Mouse (Mus musculus) kidney, adult 8-10 months (tissue): ENCODE results near the gene Zfp992.
"Not testable (repeated sequence)": the region's sequence is repeated elsewhere in the genome, so short reads cannot be mapped to it uniquely, and the experiment has no call there.

Experiments used
- DNase-seq, 2 experiments: peaks; one replicate each; pipeline ENCODE4 v3.0.0; 2022

Gene Zfp992

DNA sequence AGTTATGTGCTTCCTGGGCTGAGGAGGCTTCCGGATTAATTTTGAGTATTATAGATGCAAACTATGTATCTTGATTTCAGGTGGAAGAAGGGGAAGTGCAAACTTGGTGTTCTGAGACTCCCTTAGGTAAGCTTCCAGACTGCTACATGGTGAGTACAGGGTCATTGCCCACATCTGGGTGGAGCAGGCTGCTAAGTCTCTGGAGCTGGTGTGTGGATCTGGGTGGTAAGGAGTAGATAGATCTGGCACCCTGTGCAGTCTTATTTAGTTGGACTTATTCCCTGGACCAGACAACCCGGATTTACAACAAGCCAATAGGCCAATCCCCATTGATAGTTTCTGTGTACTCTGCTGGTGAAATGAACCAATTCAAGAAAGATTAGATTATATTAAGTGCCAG is at the start of gene Zfp992:
TSS of gene Zfp992 (plus strand) at position 74 of the 400 bp plus-strand sequence.
- DNase-seq: not testable (repeated sequence)

DNA sequence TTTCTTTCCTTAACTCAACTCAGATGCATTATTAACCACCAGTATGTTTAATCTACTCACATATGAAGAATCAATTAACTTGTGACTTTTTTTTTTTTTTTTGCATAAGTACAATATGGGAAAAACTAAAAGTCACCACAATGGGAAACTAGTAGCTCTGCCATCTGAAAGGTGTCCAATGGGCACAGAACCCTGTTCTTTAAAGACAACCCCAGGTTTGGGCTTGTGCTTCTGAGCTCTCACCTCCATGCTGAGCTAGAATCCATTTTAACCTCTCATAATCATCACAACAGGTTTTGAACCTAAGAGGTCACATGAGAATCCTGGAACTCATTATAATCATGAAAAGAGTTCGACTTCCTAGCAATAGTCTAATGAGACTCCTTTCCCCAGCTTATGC is 19.4 kb upstream of the Zfp992 start:
- DNase-seq: not testable (repeated sequence)

DNA sequence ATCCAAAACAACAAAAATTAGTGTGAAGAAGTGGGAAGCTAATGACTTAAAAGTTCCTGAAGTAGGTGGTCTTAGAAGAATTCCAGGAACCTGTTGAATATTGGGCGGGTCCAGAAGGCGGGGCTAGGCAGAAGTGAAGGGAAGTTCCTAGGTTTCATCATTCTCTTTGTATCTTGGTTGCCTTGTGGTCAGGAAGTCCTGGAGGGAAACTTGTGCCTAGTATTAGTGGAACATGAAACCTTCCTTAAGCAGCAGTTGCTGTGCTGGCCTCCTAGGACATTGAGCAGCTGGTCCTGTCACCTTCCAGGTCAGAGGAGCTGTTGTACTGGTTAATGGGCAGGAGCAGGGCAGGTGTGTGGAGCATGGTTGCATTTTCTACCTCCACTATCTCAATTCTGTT is 17.9 kb upstream of the Zfp992 start:
- not testable (repeated sequence) for DNase-seq

DNA sequence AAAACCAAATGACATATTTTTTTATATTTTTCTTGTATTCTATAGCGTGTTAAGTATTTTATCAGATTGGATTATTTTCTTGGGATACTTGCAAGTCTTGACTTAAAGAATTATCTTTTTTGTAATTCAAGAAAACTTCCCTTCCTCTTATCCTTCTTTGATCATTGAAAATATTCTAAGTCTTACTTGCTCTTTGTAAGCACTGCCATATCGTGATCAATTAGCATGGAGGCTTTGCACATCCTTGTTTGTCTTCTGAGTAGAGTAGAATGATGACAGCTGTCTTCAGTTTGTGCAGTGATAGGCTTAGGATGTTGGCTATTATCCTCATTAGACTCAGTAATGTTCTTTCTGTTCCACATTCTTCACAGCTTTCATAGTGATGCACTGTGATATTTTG is 13.3 kb upstream of the Zfp992 start:
- not testable (repeated sequence) for DNase-seq

DNA sequence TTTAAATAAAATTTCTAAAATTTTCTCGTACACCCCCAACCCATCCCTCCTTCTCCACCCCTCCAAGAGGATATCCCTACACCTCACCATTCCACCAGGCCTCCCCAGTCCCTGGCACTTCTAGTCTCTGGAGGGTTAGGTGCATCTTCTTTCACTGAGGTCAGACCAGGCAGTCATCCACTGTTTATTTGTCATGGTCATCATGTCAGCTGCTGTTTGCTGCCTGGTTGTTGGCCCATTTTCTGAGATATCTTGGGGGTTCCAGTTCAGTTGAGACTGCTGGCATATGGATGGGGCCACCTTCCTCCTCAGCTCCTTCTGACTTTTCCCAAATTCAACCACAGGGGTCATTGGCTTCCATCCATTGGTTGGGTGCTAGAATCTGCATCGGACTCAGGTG is 11.6 kb upstream of the Zfp992 start:
- DNase-seq: not testable (repeated sequence)

DNA sequence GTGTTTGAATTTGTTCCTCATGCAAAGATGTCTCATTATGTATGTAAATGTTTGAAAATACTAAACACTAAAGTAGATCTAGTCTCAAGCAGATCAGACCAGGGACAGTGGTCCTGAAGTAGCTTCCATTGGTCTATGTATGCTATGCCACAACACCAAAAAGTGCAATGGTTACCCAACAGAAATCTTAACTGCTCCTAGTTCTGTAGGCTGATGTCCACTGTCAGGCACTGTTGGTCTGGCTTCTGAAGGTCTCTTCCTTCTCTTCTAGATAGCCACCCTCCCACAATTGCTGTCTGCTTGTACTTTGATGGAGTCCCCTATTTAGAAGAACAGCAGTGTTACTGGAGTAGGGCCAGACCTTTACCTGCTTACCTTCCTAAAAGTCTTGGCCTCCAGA is 4.5 kb upstream of the Zfp992 start:
- not testable (repeated sequence) for DNase-seq

DNA sequence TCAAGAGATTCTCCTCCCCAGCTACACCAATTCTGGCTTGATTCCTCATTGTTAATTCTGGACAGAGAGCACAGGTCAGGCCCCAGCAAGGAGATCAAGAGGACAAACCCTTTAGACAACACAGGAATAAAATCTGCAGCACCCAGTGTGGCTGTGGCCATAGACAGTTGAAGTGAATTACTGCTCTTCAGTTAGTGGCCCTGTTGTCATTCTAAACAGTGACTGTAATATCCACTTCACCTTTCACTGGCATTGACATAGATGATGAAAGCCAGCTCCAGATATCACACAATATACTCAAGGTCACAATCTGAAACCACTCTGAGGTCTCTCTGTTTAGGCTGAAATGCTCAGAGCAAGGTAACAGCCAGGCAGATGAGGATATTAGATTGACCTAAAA is 3.7 kb upstream of the Zfp992 start:
- DNase-seq: not testable (repeated sequence)

DNA sequence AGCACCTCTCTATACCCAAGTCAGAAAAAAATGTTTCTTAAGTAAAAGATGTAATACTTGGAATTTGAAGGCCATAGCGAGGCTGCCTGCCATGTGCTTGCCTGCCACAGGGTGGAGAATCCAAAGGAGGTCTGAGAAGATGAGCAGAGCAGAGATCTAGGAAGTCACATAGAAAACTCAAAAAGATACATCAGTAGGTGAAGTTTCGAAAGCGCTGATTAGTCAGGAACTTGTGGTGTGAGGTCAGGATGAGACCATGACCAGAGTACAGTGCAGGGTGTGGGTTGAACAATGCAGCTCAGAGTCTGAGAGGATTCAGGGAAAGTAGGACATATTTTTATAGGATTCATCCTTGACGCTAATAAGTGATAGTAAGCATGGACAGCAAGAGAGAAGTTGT is 2.7 kb upstream of the Zfp992 start:
- not testable (repeated sequence) for DNase-seq

DNA sequence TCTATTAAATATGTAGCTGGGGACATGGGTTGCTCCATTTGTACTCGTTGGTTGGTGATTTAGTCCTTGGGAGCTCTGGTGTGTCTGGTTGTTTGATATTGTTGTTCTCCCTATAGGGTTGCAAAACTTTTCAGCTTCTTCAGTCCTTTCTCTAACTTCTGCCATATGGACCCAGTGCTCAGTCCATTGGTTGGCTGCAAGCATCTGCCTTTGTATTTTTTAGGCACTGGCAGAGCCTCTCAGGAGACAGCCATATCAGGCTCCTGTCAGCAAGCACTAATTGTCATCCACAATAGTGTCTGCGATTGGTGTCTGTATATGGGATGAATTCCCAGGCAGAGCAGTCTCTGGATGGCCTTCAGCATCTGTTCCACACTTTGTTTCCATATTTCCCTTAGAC is 1.8 kb upstream of the Zfp992 start:
- DNase-seq: not testable (repeated sequence)

DNA sequence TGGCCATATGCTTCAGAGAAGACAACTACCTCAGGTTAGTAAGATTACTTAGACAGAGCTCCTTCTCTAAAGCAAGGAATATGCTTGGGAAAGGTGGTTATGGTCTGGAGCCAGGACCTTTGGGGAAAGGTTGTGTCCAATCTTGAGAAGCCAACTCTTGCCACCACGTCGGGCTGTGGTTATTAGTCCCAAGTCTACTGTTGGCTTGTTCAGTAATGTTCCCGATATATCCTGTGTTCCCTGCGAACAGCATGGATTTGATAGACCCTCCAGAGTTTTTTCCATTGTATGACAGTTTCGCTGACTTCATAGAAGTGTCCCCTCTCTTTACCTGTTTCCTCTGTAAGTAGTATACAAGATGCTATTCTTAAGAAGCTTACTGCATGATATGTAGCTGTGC is 888 bp downstream of the Zfp992 start:
- DNase-seq: not testable (repeated sequence)

DNA sequence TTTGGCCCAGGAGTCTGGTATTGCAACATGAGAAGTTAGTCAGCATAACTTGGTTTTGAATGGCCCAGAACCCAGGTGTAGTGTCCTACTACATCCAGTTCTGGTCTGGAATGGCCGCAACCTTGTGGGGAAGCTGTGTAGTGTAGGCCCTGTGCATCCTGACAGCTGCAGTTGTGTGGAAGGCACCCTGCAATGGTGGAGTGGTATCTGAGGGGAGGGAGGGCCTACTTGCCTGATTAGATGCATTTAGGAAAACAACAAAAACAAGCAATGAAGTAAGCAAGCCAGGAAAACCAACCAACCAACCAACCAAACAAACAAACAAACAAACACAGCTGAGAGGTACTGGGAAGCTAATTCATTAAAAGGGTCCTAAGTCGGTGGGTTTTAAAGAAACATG is 3.8 kb downstream of the Zfp992 start:
- not testable (repeated sequence) for DNase-seq

DNA sequence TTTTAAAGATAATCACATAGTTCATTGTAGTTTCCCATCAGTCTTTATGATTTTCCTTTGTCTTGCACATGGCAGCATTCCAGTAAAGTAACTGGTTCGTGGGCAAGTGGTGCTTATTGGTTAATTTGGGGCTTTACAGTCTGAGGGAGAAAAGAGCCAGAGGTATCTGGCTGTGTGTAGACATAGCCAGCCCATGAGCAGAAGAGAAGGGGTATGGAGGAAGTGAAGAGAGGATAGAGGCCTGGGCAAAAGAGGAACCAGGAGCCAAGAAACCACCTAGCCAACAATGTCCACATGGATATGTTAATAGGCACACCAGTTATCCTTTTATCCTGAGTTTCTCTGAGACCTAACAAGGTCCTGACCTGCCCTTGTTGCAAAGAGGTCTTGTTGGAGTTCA is 5.3 kb downstream of the Zfp992 start:
- not testable (repeated sequence) for DNase-seq

DNA sequence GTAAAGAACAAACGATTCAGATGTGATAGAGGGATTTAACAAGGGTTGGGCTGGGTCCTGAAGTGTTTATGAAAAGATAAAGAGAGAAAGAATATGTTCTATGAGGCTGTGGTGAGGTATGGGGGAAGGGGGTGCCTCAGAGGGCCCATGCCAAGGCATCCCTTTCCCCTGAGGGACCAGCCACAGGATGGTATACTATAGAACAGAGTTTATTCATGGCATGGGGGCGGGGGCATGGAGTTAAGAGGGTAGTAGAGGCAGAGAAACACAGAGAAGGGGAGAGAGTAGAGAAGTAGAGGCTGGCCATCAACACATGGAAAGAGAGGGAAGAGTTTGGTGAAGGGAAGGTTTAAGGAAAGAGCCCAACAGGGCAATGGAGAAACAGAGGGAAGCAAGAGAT is 6.1 kb downstream of the Zfp992 start:
- DNase-seq: no peak

DNA sequence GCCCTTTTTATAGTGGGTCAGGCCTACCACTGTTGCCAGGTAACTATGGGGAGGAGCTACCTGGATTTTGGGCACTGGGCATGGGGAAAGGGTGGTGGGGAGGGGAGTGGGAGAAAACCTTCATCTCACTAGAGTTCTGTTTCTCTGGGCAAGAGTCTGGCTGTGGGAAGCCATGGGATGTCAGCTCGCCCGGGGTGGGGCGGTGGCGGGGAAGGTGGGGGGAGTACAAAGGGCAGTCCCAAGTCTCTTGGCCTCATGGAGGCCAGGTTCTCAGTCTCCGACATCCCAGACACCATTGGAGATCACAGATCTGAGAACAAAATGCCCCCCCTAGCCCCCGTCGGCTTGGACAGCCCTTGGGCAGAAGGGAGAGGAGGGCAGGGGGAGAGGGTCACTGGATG is 6.5 kb downstream of the Zfp992 start:
- DNase-seq: no peak

DNA sequence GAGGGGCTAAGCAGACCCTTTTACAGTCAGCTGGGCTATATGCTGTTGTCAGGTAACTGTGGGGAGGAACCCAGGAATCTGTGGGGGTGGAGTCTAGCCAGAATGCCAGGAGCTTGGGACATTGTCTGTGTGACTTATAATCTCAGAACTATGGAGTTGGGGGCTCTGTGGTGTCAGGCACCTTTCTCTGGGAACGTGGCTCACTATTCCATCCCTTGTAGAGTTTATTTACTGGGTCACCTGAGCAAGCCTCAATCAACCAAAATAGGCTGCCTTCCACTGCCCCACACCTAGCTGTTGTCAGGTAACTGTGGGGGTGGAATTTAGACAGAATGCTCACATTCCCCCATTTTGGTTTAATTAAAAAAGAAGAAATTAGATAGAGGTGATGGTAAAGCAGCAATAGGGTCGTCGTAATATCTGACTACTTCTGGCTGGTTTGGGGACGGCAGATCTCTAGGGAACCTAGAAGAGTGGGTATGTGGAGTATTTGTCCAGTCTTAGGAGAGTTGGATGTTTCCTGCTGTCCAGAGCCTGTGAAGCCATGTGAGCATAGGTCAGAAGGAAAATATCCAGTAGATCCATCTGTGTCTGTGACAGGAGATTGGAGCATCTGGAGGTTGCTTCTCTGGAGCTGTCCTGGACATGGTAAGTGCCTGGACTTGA is 7.4 kb downstream of the Zfp992 start:
- DNase-seq: no peak

DNA sequence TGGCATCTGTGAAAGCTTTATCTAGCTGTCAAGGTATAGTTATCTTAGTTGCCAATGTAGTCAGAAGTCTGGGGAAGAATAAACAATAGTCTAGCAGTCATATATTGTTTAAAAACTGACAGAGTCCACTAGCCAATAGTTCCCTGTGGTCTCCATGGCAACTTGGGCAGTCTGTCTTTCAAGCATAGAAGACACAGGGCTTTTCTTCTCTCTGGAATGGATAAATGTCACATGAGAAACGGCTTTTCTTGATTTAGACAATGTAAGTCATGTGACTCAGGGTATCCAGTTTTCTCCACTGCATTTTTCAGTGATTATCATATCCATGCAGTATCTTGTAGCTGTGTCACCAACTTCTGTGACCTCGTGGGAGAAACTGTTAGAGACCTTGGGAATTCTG is 8.3 kb downstream of the Zfp992 start:
- DNase-seq: no peak

DNA sequence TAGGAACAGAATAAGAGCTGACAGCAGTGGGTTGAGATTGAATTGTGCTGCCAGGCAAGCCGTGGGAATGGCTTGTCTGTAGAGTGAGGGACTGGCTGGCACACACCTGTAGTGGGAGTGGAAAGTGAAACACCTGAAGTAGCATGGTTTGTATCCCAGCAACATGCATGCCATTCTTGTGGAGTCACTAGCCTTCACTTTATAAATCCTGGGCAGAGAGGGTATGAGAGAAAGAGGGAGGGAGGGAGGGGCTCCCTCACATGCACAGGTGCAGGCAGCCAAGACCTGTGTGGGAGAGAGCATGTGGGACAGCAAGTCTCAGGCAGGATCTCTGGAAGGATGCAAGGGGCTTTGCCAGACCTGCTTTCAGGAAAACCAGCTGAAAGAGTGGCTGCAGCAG is 8.9 kb downstream of the Zfp992 start:
- no peak for DNase-seq

DNA sequence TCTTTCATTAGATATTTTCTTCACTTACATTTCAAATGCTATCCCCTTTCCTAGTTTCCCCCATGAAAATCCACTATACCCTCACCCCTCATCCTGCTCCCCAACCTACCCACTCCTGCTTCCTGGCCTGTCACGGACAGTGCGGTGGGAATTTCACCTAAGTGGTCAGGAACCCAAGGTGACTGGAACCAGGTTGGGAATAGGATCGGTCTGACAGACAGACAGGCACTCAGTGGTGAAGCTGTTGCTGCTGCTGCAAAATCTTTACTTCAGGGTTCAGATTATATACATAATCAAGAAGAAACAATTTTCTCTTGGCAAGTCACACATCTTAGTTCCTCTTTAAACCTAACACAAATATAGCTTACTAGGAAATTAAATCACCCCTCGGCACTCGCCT is 11.0 kb downstream of the Zfp992 start:
- not testable (repeated sequence) for DNase-seq

DNA sequence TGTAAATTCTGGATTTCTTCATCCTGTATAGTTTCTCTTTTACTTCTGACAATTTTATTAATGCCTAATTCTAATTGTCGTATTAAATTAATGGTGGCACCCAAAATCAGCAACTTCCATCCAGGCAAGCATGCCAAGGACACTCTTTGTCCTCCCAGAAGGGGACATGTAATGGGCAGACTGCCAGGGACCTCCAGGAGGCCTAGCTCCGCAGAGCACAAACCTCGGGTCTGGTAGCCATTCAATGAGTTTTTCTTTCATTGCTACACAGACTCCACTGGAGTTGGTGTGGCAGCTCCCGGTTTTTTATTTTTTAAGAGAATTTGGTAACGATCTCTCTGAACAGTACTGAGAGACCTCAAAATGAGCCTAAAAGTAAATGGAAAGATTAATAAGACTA is 11.9 kb downstream of the Zfp992 start:
- not testable (repeated sequence) for DNase-seq

DNA sequence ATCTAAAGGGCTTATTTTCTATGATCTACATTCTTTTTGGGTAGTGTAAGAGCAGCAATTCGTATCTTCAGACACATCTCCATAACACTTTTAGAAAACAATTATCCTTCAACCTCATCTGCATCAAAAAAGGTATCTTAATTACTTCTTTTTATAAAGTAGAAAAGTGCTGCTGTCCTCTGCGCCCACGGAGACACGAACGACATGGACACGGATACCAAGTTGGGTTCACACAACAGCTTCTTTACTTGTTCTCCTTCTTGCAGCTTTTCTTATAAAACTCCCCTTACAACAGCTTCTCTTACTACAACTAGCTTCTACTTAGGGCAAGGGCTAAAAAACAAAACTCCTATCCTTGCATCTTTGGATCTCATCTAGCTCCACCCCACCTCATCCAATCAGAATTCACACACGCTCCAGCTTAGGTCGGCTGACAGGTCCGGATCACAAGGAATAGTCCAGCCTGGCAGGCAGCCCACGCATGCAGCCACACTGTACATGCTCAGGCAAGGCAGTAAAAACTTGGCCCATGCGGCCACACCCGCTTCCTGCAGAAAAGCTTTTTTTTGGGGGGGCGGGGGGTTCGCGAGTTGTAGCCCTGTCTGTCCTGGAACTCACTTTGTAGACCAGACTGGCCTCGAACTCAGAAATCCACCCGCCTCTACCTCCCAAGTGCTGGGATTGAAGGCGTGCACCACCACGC is 15.0 kb downstream of the Zfp992 start:
- DNase-seq: not testable (repeated sequence)

DNA sequence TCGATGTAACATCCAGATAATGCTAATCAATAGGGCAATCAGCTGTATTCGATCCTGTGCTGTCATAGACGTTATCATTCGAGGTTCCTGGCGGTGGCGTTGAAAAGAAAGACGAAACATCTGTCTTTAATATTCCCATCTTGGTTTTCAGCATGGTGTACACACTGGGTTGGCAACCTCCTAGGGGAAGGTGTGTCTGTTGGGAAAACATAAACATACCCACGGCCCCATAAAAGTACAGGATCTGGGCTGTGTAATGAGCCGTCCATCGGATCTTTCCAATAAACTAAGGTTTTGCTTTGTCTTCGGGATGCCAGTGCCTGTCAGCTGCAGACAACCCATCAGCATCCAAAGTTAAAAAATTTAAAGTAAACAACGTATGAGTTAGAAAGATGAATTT is 21.2 kb downstream of the Zfp992 start:
- DNase-seq: not testable (repeated sequence)

DNA sequence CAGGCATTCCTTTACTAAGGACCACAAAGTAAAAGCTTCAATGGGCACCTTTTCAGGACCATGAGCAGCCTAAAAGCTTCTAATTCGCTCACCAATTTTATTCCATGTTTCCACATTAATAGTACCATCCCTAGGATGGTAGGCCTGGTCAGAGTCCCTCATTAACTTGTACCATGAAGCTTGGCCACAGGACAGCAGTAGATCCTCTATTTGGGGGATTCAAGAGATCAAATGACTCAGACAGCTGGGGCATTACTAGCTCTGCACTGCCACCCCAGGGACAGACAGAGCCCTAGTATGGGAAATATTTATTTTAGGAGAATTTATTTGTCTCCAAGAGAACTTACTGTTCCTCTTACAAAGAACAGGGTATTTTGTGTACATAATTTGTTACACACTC is 25.4 kb downstream of the Zfp992 start:
- not testable (repeated sequence) for DNase-seq

DNA sequence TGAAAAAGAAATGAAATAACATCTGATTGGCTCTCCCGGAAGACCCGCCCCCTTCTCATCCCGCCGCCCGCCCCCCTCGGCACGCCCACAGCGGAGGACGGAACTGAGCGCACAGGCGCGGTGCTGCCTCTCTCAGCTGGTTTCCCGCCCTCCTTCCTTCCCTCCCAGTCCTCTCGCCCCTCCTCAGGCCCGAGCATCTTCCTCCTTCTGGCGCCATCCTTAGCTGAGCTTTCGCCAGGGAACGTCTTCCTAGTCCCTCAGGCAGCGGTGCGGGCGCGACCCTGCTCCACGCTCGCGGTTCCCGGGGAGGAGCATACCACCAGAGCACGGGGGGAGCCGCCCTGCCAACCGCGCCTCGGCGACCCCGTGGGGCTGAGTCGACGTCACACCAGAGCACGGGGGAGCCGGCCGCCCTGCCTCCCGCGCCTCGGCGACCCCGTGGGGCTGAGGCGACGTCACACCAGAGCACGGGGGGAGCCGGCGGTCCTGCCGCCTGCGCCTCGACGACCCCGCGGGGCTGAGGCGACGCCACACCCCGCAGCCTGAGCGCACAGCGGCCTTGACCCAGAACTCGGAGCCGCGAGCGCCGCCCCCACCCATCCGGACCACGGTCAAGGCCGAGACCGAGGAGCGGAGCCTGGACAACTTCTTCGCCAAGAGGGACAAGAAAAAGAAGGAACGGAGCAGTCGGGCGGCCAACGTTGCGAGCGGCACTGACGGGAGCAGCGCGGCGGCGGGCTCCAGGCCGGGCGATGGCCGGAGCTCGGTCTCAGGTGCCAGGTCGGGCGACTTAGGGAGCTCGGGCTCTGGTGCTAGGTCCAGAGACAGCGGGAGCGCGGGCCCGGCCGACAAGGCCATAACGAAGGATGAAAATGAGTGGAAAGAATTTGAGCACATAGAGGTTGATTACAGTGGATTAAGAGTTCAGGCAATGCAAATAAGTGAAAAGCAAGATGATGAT is 26.2 kb downstream of the Zfp992 start:
- DNase-seq: not testable (repeated sequence)
